Mouse (Mus musculus): ENCODE measurements around the gene Pigk. TPM values are rescaled to one million over a fixed set of nuclear protein-coding genes. Genes with fewer than 3 reads are reported as not detected.

Pigk gene
- polyA plus RNA-seq, 1 experiment from 2014 or later = 31.9 TPM

DNA sequence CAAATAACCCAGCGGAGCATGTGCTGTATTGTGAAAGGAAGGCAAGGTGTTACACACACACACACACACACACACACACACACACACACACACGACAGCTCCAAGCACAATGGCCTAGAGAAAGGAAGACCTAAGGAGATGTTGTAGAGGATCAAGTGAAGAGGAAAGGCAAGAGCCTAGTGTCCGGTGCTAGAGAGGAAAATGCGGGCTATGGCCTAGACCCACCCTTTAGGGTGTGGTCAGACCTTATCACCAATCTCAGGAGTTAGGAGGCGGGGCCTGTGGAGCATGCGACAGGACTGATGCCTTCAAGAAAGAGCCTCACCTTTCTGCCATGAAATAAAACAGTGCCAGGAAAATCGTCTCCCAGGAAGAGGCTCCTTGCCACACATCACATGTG lies 234.7 kb downstream of the Pigk start:
- no peaks in the 10 kb centered on the region for H3K36me3 ChIP-seq (replicated peaks)
- no peak overlapping the region for H3K4me3 ChIP-seq
- no peaks in the 10 kb centered on the region for H3K27me3 ChIP-seq (ENCODE audit: poor library complexity, severe bottlenecking)
- H3K9me3 ChIP-seq = no peaks in the 10 kb centered on the region
- no peak for DNase-seq (ENCODE audit: extremely low spot score, low spot score)
- H3K4me1 ChIP-seq = peaks cover 11% of the 10 kb centered on the region
- no peak overlapping the region for H3K27ac ChIP-seq
- WGBS = 89% methylated on average over 7 of the region's 7 CpGs

DNA sequence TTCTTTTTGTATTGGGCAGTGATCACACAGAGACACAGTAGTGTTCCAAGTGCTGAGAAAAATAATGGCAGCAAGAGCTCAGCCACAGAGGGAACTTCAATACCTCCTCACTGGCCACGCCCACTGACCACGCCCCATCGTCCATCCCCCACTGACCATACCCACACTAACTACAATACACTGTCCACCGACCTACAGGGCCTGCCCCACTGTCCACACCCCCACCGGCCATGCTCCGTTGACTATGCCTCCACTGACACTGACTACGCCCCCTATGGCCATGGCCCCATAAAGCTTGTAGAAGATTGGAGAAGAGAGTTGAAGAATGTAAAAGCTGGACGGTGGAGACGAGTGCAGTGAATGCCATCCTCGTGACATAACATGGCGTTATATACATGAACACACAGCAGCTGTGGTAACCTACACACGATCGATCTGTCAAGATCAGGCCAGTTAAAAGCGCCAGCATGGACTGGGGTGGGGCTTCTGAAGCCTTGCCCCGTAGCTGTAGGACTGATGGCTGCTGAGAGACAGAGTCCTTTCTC lies 235.4 kb downstream of the Pigk start:
- H3K36me3 ChIP-seq (replicated peaks) = no peaks in the 10 kb centered on the region
- H3K9me3 ChIP-seq = no peaks in the 10 kb centered on the region
- no peaks in the 10 kb centered on the region for H3K27me3 ChIP-seq (ENCODE audit: poor library complexity, severe bottlenecking)
- no peak overlapping the region for H3K4me3 ChIP-seq
- H3K4me1 ChIP-seq = peaks cover 6% of the 10 kb centered on the region; the same call in 1 of the 2 replicates
- no peak overlapping the region for H3K27ac ChIP-seq
- no peak for DNase-seq (ENCODE audit: extremely low spot score, low spot score)
- WGBS = 93% methylated on average over 15 of the region's 15 CpGs

DNA sequence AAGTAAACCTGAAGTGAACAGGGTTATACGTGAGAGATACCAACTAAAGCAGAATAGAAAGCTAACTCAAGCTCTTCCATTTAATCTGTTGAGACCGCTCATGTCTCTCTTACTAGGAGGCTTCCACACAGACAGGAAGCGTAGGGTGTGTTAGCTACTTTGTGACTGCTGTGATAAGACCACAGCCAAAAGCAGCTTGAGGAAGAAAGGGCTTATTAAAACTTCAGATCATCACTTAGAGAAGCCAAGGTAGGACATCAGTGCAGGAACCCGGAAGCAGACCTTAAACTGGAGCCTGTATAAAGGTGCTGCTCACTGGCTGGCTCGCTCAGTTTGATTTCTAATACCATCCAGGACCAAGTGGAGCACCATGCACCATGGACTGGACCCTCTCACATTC lies 236.4 kb downstream of the Pigk start:
- H3K27me3 ChIP-seq (ENCODE audit: poor library complexity, severe bottlenecking) = no peaks in the 10 kb centered on the region
- WGBS = 91% methylated on average over 5 of the region's 5 CpGs
- H3K4me1 ChIP-seq = no peaks in the 10 kb centered on the region
- no peaks in the 10 kb centered on the region for H3K36me3 ChIP-seq (replicated peaks)
- DNase-seq (ENCODE audit: extremely low spot score, low spot score) = no peak
- H3K9me3 ChIP-seq = no peaks in the 10 kb centered on the region
- no peak overlapping the region for H3K27ac ChIP-seq
- no peak overlapping the region for H3K4me3 ChIP-seq

DNA sequence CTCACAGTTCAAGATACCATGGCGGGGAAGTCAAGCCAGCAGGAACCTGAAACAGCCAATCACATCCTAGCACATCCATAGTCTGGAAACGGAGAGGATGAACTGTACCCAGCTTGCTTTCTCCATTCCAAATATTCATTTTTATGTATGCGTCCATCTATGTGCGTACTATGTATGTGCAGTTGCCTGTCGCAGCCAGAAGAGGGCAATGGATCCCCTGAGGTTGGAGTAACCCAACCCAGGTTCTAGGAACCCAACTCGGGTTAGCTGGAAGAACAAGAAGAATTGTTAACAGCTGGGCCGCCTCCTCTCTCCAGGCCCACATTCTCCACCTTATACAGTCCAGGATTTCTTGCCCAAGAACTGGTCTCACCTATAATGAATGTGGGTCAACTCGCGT lies 237.0 kb downstream of the Pigk start:
- Histone ChIP-seq H3K27ac (no peak overlapping the region), H3K4me3 (no peak overlapping the region), H3K4me1 (no peaks in the 10 kb centered on the region), H3K27me3 (ENCODE audit: poor library complexity, severe bottlenecking) (no peaks in the 10 kb centered on the region), H3K9me3 (no peaks in the 10 kb centered on the region), H3K36me3 (replicated peaks) (no peaks in the 10 kb centered on the region)
- DNase-seq (ENCODE audit: extremely low spot score, low spot score) = no peak
- 91% methylated on average over 9 of the region's 9 CpGs for WGBS

DNA sequence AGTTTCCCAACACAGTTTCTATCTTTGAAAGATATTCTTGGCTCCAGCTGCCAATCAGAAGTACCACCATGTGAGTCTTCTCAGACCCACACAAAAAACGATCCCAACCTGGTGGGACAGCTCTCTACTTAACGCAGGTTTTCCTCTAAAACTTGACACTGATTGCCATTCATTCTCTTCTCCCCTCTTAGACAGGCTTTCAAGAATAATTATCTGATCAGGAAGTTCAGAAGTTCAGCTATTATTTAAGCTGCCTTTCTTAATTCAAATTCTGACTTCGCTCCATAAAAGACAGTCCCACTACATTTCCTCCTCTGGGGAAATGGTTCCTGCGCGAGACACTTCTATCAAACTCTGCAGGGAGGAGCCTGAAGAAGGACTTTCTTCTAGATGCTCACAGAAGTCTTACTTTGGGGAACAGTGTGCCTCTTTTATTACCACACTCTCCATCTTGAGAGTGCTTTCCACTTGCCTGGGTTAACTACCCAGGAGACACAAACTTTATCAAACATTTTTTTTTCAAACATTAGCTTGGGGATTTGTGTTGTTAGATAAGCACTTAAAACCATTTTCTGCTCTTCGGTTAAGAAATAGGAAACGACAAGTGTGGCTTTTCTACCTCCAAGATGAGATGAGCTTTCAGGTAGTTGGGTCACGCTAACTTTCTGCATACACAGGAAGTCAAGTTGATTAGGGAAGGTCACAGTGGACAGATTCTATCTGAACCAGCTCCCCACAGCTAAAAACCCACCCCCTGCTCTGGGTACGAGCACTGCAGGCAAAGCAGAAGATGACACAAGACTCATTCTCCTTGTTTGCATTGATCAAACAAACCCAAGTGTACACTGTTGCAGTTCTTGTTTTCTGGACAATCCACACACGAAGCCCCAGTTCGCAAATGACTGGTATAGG lies 238.0 kb downstream of the Pigk start:
- Histone ChIP-seq H3K4me1 (no peaks in the 10 kb centered on the region), H3K27ac (no peak overlapping the region), H3K36me3 (replicated peaks) (no peaks in the 10 kb centered on the region), H3K4me3 (no peak overlapping the region), H3K27me3 (ENCODE audit: poor library complexity, severe bottlenecking) (no peaks in the 10 kb centered on the region), H3K9me3 (no peaks in the 10 kb centered on the region)
- DNase-seq (ENCODE audit: extremely low spot score, low spot score) = no peak
- 84% methylated on average over 11 of the region's 11 CpGs for WGBS

DNA sequence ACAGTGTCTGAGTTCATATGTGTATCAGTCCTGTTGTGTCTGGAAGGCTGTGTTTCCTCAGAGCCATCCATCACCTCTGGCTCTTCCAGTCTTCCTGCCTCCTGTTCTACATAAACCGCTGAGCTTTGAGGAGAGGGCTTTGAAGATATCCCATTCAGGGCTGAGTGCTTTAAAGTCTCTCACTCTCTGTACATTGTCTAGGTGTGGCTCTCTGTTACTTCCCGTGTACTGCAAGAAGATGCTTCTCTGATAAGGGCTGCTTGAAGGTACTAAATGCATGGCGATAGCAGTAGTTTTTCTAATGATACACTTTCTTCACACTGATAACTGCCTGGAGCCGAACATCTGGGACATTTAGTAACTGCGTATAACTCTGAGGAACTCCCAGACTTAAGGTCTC lies 242.1 kb downstream of the Pigk start:
- DNase-seq (ENCODE audit: extremely low spot score, low spot score) = no peak
- Histone ChIP-seq H3K4me3 (no peak overlapping the region), H3K4me1 (no peaks in the 10 kb centered on the region), H3K36me3 (replicated peaks) (no peaks in the 10 kb centered on the region), H3K27ac (no peak overlapping the region), H3K9me3 (no peaks in the 10 kb centered on the region), H3K27me3 (ENCODE audit: poor library complexity, severe bottlenecking) (no peaks in the 10 kb centered on the region)
- 89% methylated on average over 5 of the region's 5 CpGs for WGBS

DNA sequence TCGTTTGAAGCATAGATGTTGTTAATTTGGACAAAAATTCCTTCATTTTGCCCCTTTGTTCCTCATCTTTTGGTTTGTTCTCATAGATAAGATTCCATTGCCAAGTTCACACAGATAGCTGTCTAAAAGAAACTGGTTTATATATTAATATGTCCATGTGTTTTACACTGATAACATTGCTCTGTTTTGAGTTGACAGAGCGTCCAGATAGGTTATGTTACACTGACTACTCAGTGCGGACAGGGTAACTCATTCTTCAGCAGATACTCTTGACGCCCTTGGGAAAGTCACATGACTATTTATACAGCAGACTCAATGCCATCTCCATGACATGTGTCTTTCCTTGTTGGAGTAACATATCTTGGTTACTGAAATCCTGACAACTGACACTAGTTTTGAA lies 242.9 kb downstream of the Pigk start:
- 91% methylated on average over 4 of the region's 4 CpGs for WGBS
- H3K27ac ChIP-seq = no peak overlapping the region
- no peaks in the 10 kb centered on the region for H3K4me1 ChIP-seq
- DNase-seq (ENCODE audit: extremely low spot score, low spot score) = no peak
- H3K27me3 ChIP-seq (ENCODE audit: poor library complexity, severe bottlenecking) = no peaks in the 10 kb centered on the region
- no peaks in the 10 kb centered on the region for H3K36me3 ChIP-seq (replicated peaks)
- no peak overlapping the region for H3K4me3 ChIP-seq
- no peaks in the 10 kb centered on the region for H3K9me3 ChIP-seq

DNA sequence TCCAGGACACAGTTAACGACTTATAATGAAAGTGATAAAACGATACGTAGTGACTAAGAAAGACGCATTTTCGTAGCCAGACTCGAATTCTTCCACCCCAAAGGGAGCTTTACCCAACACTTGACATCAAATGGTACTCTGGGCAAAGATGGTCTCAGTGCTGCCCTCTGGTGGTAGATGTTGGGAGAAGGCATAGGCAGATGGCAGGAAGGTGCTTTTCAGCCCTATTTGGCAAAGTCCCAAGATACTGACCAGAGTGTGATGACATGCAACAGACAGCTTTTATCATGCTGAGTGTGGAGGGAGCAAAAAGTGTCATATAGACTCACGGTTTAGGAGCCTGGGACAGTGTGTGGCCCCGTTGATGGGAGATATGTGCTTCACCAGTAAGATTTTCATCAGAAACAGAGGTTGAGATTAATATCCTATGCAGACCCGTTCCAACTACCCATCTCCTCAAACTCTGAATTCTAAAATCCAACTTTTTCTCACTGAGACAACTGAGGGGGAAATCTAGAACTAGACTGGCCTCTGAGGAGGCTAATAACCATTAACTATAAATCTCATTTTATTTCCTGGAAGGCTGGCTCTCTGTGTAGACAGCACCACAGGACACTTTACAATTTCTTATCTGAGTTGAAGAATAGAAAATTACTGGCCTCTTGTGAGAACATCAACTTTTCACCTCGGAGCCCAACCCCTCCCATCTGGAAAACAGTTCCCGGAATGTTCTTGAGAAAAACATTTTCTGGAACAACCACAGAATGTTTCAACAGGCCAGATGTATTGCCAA lies 244.7 kb downstream of the Pigk start:
- H3K27me3 ChIP-seq (ENCODE audit: poor library complexity, severe bottlenecking) = no peaks in the 10 kb centered on the region
- DNase-seq (ENCODE audit: extremely low spot score, low spot score) = peak; percentile 64
- 74% methylated on average over 11 of the region's 11 CpGs for WGBS

DNA sequence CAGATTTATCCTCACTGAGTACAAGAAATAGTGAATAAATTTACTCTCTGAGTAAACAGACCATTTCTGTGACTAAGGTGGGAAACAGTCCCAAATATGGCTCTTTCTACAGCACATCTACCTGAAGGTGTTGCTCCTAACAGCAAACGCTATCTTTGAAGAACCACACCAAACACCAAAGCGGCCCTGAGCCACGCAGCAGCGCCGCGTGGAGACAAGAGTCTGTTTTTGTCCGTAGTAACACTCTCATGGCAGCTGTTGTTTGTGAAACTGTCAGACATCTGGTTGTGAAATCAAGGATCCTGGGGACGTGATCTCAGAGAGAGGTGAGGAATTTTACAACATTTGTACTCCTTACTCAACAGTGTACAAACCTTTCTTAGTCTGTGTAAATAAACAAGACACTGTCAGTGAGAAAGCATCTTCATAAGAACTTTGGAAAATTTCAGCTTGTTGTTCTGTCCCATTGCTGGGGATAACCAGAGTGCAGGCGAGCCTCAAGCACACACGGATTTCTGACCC lies 248.0 kb downstream of the Pigk start:
- no peak for DNase-seq (ENCODE audit: extremely low spot score, low spot score)
- H3K4me3 ChIP-seq = no peak overlapping the region
- H3K27ac ChIP-seq = no peak overlapping the region
- no peaks in the 10 kb centered on the region for H3K36me3 ChIP-seq (replicated peaks)
- 87% methylated on average over 10 of the region's 10 CpGs for WGBS
- no peaks in the 10 kb centered on the region for H3K27me3 ChIP-seq (ENCODE audit: poor library complexity, severe bottlenecking)
- H3K4me1 ChIP-seq = no peaks in the 10 kb centered on the region
- no peaks in the 10 kb centered on the region for H3K9me3 ChIP-seq

More for the DNA sequence above, 244.7 kb downstream of the Pigk start:
- H3K27ac ChIP-seq = no peak overlapping the region
- H3K4me3 ChIP-seq = no peak overlapping the region
- no peaks in the 10 kb centered on the region for H3K9me3 ChIP-seq
- no peaks in the 10 kb centered on the region for H3K4me1 ChIP-seq
- H3K36me3 ChIP-seq (replicated peaks) = no peaks in the 10 kb centered on the region

DNA sequence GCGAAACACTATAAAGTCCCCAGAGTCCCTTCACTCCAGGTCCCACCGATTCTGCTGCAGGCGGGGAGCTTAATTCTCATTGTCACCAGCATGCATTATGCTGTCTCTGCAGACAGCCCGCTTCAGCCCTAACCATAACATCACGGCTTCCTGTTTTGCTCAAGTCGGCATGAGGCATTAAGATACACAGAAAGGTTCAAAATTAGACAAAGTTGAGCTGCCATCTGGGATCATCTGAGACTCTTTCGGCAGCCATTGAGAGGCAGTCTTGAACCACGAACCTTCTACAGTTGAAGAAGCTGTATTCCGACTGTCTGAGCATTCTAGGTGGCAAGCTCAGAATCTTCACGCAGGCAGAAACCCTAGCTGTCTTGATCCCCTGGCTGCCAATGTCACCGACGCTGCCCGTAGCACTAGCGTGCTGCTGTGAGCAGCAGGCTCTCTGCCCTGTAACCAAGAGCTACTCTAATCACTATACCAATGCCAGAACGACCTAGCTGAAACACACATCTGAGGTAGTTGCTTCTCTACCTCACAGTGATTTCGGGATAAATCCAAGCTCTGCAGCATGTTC lies 256.0 kb downstream of the Pigk start:
- H3K4me3 ChIP-seq = no peak overlapping the region
- H3K27ac ChIP-seq = no peak overlapping the region
- H3K4me1 ChIP-seq = peaks cover 4% of the 10 kb centered on the region; the same call in 1 of the 2 replicates
- H3K9me3 ChIP-seq = no peaks in the 10 kb centered on the region
- DNase-seq (ENCODE audit: extremely low spot score, low spot score) = no peak
- no peaks in the 10 kb centered on the region for H3K36me3 ChIP-seq (replicated peaks)
- H3K27me3 ChIP-seq (ENCODE audit: poor library complexity, severe bottlenecking) = no peaks in the 10 kb centered on the region
- 80% methylated on average over 16 of the region's 16 CpGs for WGBS

DNA sequence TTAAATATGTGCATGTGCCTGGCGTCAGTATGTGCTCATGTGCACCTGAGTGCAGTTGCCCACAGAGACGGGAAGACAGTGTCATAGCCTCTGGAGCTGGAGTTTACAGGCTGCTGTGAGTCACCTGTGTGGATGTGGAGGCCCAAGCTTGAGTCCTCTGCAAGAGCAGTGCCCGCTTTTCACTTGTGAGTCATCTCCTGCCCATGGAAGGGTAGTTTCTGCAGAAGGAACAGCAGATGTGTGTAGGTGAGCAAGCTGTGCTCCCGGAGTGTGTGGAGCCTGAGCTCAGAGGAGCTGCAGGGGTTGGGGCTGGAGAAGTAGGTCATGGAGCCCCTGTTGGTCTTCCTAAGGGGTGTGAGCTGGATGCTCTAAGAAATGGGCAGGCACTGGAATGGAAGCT lies 257.5 kb downstream of the Pigk start:
- 87% methylated on average over 4 of the region's 4 CpGs for WGBS
- no peak for DNase-seq (ENCODE audit: extremely low spot score, low spot score)

DNA sequence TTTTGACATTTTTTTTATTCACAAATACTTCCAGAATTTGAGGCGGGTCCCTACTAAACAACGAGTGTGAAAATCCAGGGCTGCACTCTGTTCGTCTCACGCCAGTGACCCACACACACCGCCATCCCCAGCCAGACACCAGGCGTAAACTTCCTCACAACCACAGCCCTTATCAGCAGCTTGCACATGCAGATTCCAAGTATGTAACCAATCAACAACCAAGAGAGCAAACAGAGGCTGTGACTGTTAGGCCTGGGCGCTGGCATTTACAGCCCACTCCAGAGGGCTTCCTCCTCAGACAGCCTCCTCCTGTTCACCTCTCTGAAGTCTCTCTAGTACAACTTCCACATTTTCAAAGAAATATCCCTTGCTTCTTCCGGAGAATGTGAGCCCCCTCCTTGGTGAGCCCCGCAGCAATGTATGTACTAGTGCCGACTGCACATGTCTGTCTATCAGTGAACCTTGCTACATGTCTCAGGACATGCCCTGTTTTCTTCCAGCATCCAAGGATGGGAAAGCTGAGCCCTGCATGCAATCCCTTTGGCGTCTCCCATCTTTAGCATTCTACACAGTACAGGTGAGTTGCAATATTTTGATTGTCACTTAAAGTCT lies 265.7 kb downstream of the Pigk start:
- Histone ChIP-seq H3K27me3 (ENCODE audit: poor library complexity, severe bottlenecking) (peaks cover 56% of the 10 kb centered on the region), H3K4me1 (peaks cover 20% of the 10 kb centered on the region)
- 81% methylated on average over 11 of the region's 11 CpGs for WGBS

More for the DNA sequence above, 257.5 kb downstream of the Pigk start:
- Histone ChIP-seq H3K27ac (no peak overlapping the region), H3K4me1 (peaks cover 4% of the 10 kb centered on the region; the same call in 1 of the 2 replicates), H3K4me3 (no peak overlapping the region), H3K9me3 (no peaks in the 10 kb centered on the region), H3K27me3 (ENCODE audit: poor library complexity, severe bottlenecking) (no peaks in the 10 kb centered on the region), H3K36me3 (replicated peaks) (no peaks in the 10 kb centered on the region)

More for the DNA sequence above, 265.7 kb downstream of the Pigk start:
- DNase-seq (ENCODE audit: extremely low spot score, low spot score) = no peak
- no peaks in the 10 kb centered on the region for H3K9me3 ChIP-seq
- no peaks in the 10 kb centered on the region for H3K36me3 ChIP-seq (replicated peaks)
- H3K27ac ChIP-seq = no peak overlapping the region
- H3K4me3 ChIP-seq = no peak overlapping the region
